ENCODE assay signal across 8 mouse cellular contexts in the genomic region with DNA sequence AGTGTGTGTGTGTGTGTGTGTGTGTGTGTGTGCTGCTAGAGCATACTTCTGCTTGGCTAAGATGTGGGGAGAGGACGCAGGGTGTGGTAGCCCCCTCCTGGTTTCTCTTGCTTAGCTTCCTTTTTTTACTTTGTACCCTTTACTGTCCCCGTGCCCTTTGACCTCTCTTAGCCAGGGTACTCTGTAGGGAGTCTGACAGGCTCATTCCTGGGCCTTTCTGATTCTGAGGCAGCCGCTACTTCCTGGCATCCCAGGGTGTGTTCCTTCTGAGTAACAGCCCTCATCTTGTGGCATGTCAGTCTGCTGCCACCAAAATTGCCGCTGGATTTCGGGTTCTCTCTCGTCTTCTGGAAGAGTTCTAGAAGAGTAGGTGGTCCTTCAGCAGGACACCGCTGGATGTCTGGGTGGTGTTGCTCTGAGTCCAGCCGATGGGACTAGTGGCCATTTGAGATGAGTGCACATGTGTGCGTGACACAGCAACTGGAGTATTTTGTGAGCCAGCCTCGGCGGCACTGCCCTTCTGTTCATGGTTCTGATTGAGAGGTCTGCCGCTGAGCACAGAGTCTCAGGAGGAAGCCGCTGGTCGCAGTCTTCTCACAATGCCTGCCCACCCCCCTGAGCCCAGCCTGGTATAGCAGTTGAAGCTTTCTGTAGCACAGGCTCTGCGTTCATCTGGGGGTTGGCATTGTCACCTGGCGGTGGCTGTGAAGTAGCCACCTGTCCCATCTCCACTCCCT. TPM values are rescaled to one million over a fixed set of nuclear protein-coding genes. Genes with fewer than 3 reads are reported as not detected.
DNase-seq lines count a peak whose midpoint lies in the region; ATAC-seq and TF ChIP-seq lines count a peak whose summit lies in the region.

No protein-coding gene starts in this region.

- peaks cover 4 to 47% of the 10 kb centered on the region in 2 experiments for H3K36me3 ChIP-seq in CH12.LX (replicated peaks in 1 of 2; ENCODE audit: control insufficient read depth in 1 of 2, insufficient read depth in 1 of 2, low read length in 1 of 2)
- peaks cover 29% of the 10 kb centered on the region for H3K36me3 ChIP-seq in forebrain, embryonic 10.5 days (replicated peaks)
- peaks cover 8% of the 10 kb centered on the region for H3K36me3 ChIP-seq in limb, embryonic 13.5 days

- peak overlapping the region; percentile 94 for H3K4me2 ChIP-seq in CH12.LX (ENCODE audit: insufficient read depth, low read depth, poor library complexity, severe bottlenecking)
- peak overlapping the region; percentile 58 for H3K4me2 ChIP-seq in limb, embryonic 13.5 days (replicated peaks)

- intact Hi-C loops in gastrocnemius, postnatal 14 days (cut with DNase I; ENCODE audit: low total_unique reads), result no loop called here

- H3K4me1 ChIP-seq in CH12.LX (ENCODE audit: control insufficient read depth in 1 of 2, insufficient read depth in 2 of 2), result peaks cover 37 to 90% of the 10 kb centered on the region in 2 experiments
- peaks cover 77% of the 10 kb centered on the region for H3K4me1 ChIP-seq in forebrain, embryonic 10.5 days
- peaks cover 80% of the 10 kb centered on the region for H3K4me1 ChIP-seq in limb, embryonic 13.5 days

- DNase-seq in frontal cortex, postnatal 36 days (ENCODE audit: low spot score in 2 of 2), result no peak
- no peak for DNase-seq in CH12.LX (ENCODE audit: extremely low read depth)
- peak; percentile 30 for DNase-seq in forebrain, embryonic 10.5 days (ENCODE audit: extremely low spot score, low spot score)
- no peak for DNase-seq in layer of hippocampus, postnatal 10 days (ENCODE audit: low spot score in 2 of 2)
- no peak for DNase-seq in gastrocnemius, postnatal 14 days

- no peaks in the 10 kb centered on the region for H3K27me3 ChIP-seq in CH12.LX (replicated peaks)
- no peaks in the 10 kb centered on the region for H3K27me3 ChIP-seq in forebrain, embryonic 10.5 days (ENCODE audit: poor library complexity, severe bottlenecking)
- H3K27me3 ChIP-seq in limb, embryonic 13.5 days, result no peaks in the 10 kb centered on the region

- in situ Hi-C loops in CH12.LX (cut with MboI; ENCODE audit: low pct_ligation_motif_present, low pct_unique_long_range_greater_than_20kb, low sequenced_read_pairs), result no loop called here

- no peak for TF ChIP-seq EP300 in CH12.LX (IDR thresholded peaks at IDR 0.05; ENCODE audit: low read length)

- peak overlapping the region; percentile 94 for H3K27ac ChIP-seq in CH12.LX (ENCODE audit: insufficient read depth, low read depth)
- peak overlapping the region; percentile 81 for H3K27ac ChIP-seq in forebrain, embryonic 10.5 days
- H3K27ac ChIP-seq in limb, embryonic 13.5 days, result peak overlapping the region; percentile 87

- dilution Hi-C loops in CH12.LX (cut with MboI; ENCODE audit: extremely low pct_ligation_motif_present, extremely low pct_unique_long_range_greater_than_20kb, low sequenced_read_pairs), result no loop called here

- peak overlapping the region; percentile 62 for H3K9ac ChIP-seq in CH12.LX (ENCODE audit: insufficient read depth, low read depth)
- H3K9ac ChIP-seq in limb, embryonic 13.5 days, result peak overlapping the region; percentile 59

- no peak for TF ChIP-seq RAD21 in CH12.LX (IDR thresholded peaks at IDR 0.05; ENCODE audit: low read depth, low read length)

- 0 out of 2 replicates have a peak, but pooled peaks have one; percentile 13 for TF ChIP-seq POLR2A in CH12.LX (IDR thresholded peaks at IDR 0.05; ENCODE audit: low read depth, low read length)

- H3K79me2 ChIP-seq in CH12.LX (replicated peaks; ENCODE audit: control insufficient read depth, extremely low read depth, insufficient read depth, poor library complexity, severe bottlenecking), result peaks cover 97% of the 10 kb centered on the region

- TF ChIP-seq CTCF in CH12.LX (conservative IDR thresholded peaks at IDR 0.05 in 1 of 2, IDR thresholded peaks at IDR 0.05 in 1 of 2; ENCODE audit: low read depth in 2 of 2, low read length in 2 of 2), result 0 out of 4 replicates have a peak, but pooled peaks of 1 of the 2 experiments have one; percentile 3

- 0 out of 2 replicates have a peak, but pooled peaks have one; percentile 5 for ATAC-seq in frontal cortex, adult (ENCODE audit: low TSS enrichment)
- ATAC-seq in limb, embryonic 13.5 days (ENCODE audit: low FRiP score, low read depth), result peak; percentile 33; the same call in 1 of the 2 replicates
- ATAC-seq in neutrophil, adult 5-6 weeks (ENCODE audit: extremely low read depth, insufficient number of reproducible peaks, low FRiP score, poor library complexity, severe bottlenecking), result peak; percentile 9; the same call in 1 of the 2 replicates

- peak overlapping the region; percentile 32 to 52 (median 51) for H3K4me3 ChIP-seq in CH12.LX (replicated peaks in 1 of 3; ENCODE audit: low read depth in 2 of 3, low read length in 2 of 3, poor library complexity in 1 of 3)
- H3K4me3 ChIP-seq in forebrain, embryonic 10.5 days, result peak overlapping the region; percentile 37
- peak overlapping the region; percentile 25 for H3K4me3 ChIP-seq in limb, embryonic 13.5 days

- 17% methylated on average over 16 of the region's 16 CpGs for WGBS in forebrain, embryonic 10.5 days
- 14% methylated on average over 16 of the region's 16 CpGs for WGBS in limb, embryonic 13.5 days

- no peaks in the 10 kb centered on the region for H3K9me3 ChIP-seq in CH12.LX (replicated peaks; ENCODE audit: low read length)
- H3K9me3 ChIP-seq in forebrain, embryonic 10.5 days, result peaks cover 7% of the 10 kb centered on the region; the same call in 1 of the 2 replicates
- no peaks in the 10 kb centered on the region for H3K9me3 ChIP-seq in limb, embryonic 13.5 days

TF ChIP-seq in CH12.LX, 34 proteins besides CTCF, POLR2A, EP300 and RAD21:
- no peak for TF ChIP-seq JUND (conservative IDR thresholded peaks at IDR 0.05; ENCODE audit: low read depth, low read length)
- 0 out of 2 replicates have a peak, but pooled peaks have one; percentile 35 for TF ChIP-seq ZMIZ1 (IDR thresholded peaks at IDR 0.05; ENCODE audit: low read depth, low read length)
- TF ChIP-seq ELF1 (IDR thresholded peaks at IDR 0.05; ENCODE audit: low read depth, low read length), result 0 out of 2 replicates have a peak, but pooled peaks have one; percentile 16
TF ChIP-seq in CH12.LX: peak in this region for 2.

RNA-seq across cellular contexts. Expression of gene Prrc2b, which starts 16.3 kb away (rescaled TPM):
- total RNA-seq in CH12.LX (2012; rRNA removed), result 34.3 and 42.2 TPM in 2 replicates
- 7.6 TPM in 2 replicates for total RNA-seq in CH12.LX (2014; rRNA removed)
- 54.7 and 59.9 TPM in 2 replicates for polyA plus RNA-seq in CH12.LX (2012; ENCODE audit: insufficient read length, low read depth)
- polyA plus RNA-seq in forebrain, embryonic 10.5 days (2016; fragmentation: Nextera tagmentation; extraction: Ambion mirVana), result 48.2 and 50.1 TPM in 2 replicates
- polyA plus RNA-seq in limb, embryonic 13.5 days (2015; fragmentation: Nextera tagmentation; extraction: Ambion mirVana), result 49.0 and 52.7 TPM in 2 replicates
- total RNA-seq in neutrophil, adult 5-6 weeks (2017), result 36.7 and 37.0 TPM in 2 replicates
- total RNA-seq in layer of hippocampus, postnatal 10 days (2021), result 100 to 1,000 TPM; 272 to 279 TPM
- total RNA-seq in gastrocnemius, postnatal 14 days (2021), result 10 to 100 TPM; 79.2 to 83.9 TPM
